Mouse (Mus musculus): ENCODE data around the gene Rbbp5.

GRCm38 (mm10) chr1:132525832-132526231 lies 48.7 kb downstream of the Rbbp5 start:
- no peak for TF ChIP-seq GATA1 (IDR thresholded peaks at IDR 0.05; ENCODE audit: borderline replicate concordance, low read length)
- TF ChIP-seq FLI1 (IDR thresholded peaks at IDR 0.05; ENCODE audit: low read length): no peak
